Mouse (Mus musculus) liver, adult 2 months (tissue): Measurements from ENCODE around the gene Marf1. TPM values are rescaled to one million over a fixed set of nuclear protein-coding genes. Genes with fewer than 3 reads are reported as not detected.

ENCODE experiments used
- DNase-seq: peaks from one replicate; pipeline ENCODE4 v3.0.0-alpha.2; 2011; ENCODE audit warnings: low read depth, low spot score; ENCODE audit errors: extremely low read depth
- H3K27ac ChIP-seq: fragments of 200-500 bp; replicated peaks from 2 replicates; pipeline ENCODE4 v1.5.1; 2012; ENCODE audit warnings: low read depth, mild to moderate bottlenecking, control low read depth, inconsistent platforms, low read length; ENCODE audit not compliant: insufficient read depth
- H3K27me3 ChIP-seq: fragments of 200-500 bp; 2 replicates; pipeline ENCODE4 v1.6.1; 2012; ENCODE audit warnings: mild to moderate bottlenecking, moderate library complexity, low read length, inconsistent platforms; ENCODE audit not compliant: control insufficient read depth, insufficient read depth
- H3K36me3 ChIP-seq: fragments of 200-500 bp; 2 replicates; pipeline ENCODE4 v1.6.1; 2012; ENCODE audit warnings: low read length, inconsistent platforms; ENCODE audit not compliant: control insufficient read depth, insufficient read depth
- H3K4me1 ChIP-seq: fragments of 200-500 bp; 2 replicates; pipeline ENCODE4 v1.6.1; 2011; ENCODE audit warnings: low read length; ENCODE audit not compliant: control insufficient read depth, insufficient read depth
- H3K4me3 ChIP-seq: fragments of 200-500 bp; 2 replicates; pipeline ENCODE4 v1.5.1; 2011; ENCODE audit warnings: low read depth, mild to moderate bottlenecking, control low read depth, low read length, moderate library complexity; ENCODE audit not compliant: insufficient read depth
- H3K79me2 ChIP-seq: fragments of 200-500 bp; 2 replicates; pipeline ENCODE4 v1.6.1; 2012; ENCODE audit warnings: inconsistent platforms, mild to moderate bottlenecking, low read length, moderate library complexity; ENCODE audit not compliant: control insufficient read depth, insufficient read depth
- H3K9ac ChIP-seq: fragments of 200-500 bp; 2 replicates; pipeline ENCODE4 v1.6.1; 2012; ENCODE audit warnings: low read depth, mild to moderate bottlenecking, control low read depth, inconsistent platforms, low read length
- CTCF ChIP-seq: fragments of 200-500 bp; IDR thresholded peaks from 2 replicates; pipeline ENCODE4 v1.5.1; 2011; ENCODE audit warnings: low read depth, low read length, control low read depth
- POLR2A ChIP-seq: fragments of 200-500 bp; IDR thresholded peaks from 2 replicates; pipeline ENCODE4 v1.6.1; 2011; ENCODE audit warnings: low read length, control low read depth; ENCODE audit not compliant: insufficient read depth; ENCODE audit errors: extremely low read depth
- whole genome bisulfite sequencing: fragments of 180-500 bp; shearing (Covaris S2); methylation state at CpG from one replicate; pipeline ENCODE4 v1.1.7; 2018; 5-methylcytosine and 5-hydroxymethylcytosine counted together
- polyA plus RNA-seq: library from polyadenylated mRNA; depleted of rRNA; stranded (reverse); fragments of >200 nt; gene quantifications from 2 replicates; pipeline ENCODE4 v1.2.3, GENCODE M21; 2012
- total RNA-seq: library from RNA; depleted of rRNA; stranded (reverse); fragments of >200 nt; gene quantifications from 2 replicates; pipeline ENCODE4 v1.2.3, GENCODE M21; 2014

The Marf1 gene
- total and polyA plus RNA-seq, 2 experiments, result 11.3 to 26.4 TPM

DNA sequence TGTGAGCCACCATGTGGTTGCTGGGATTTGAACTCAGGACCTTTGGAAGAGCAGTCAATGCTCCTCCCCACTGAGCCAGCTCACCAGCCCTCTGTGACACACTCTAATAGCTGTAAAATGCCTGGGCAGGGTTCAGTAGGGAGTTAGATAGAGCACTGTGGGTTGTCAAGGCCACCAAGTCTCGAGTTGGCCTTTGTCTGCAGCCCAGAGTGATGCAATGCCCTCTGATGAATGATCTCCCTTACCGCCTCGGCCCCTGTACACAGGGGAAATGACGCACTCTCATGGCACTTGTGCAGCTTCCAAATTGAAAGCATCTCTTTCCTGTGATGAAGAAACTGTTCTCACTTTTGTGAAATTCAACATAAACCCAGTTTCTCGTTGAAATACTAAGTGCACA, 31.3 kb downstream of the Marf1 start:
- TF ChIP-seq CTCF, result no peak
- TF ChIP-seq POLR2A, result no peak
- no peak overlapping the region for H3K4me3 ChIP-seq
- peaks cover 5% of the 10 kb centered on the region; the same call in 1 of the 2 replicates for H3K4me1 ChIP-seq
- no peaks in the 10 kb centered on the region for H3K79me2 ChIP-seq
- peak; percentile 95 for DNase-seq
- H3K9ac ChIP-seq, result no peak overlapping the region
- no peaks in the 10 kb centered on the region for H3K27me3 ChIP-seq
- WGBS, result 21% methylated on average over 5 of the region's 5 CpGs
- H3K36me3 ChIP-seq, result peaks cover 77% of the 10 kb centered on the region
- H3K27ac ChIP-seq, result peak overlapping the region; percentile 54

DNA sequence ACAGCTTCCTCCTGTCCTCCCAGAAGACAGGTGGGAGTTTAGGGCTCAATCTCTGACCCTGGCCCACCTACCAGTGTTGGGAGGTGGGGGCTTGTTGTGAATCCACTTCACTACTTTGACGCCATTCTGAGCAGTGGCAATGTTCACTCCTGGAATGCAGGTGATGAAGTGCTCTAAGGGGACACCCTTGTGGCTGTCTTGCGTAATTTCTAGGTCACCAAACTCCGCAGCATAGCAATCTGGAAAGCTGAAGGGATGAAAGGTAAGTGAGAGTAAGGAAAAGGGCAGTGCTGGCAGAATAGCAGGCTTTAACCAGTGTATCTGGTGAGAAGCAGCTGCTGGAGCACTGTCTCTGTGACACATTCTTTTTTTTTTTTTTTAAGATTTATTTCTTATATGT, 31.8 kb downstream of the Marf1 start:
- Histone ChIP-seq H3K4me3 (no peak overlapping the region), H3K9ac (no peak overlapping the region), H3K4me1 (peaks cover 5% of the 10 kb centered on the region; the same call in 1 of the 2 replicates), H3K36me3 (peaks cover 75% of the 10 kb centered on the region), H3K27ac (peak overlapping the region; percentile 27), H3K79me2 (no peaks in the 10 kb centered on the region), H3K27me3 (no peaks in the 10 kb centered on the region)
- TF ChIP-seq CTCF, result no peak
- TF ChIP-seq POLR2A, result no peak
- WGBS, result 41% methylated on average over 3 of the region's 3 CpGs
- DNase-seq, result peak; percentile 67

DNA sequence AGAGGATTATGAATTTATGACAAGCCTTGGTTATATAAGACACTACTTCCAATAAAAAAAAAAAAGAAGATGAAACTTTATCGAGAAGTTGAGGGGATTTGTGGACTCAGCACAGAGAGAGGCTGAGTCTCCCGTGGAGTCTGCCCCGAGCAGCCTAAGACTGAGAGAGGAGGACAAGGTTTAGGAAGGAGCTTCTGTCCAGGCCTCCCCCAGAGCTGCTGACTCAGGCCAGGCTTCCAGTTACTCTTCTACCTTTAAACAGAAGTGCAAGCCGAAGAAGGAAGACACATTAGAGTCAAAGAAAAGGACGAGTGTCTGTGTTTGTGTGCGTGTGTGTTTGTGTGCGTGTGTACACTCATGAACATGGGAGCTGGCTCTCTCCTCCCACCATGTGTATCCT, 32.4 kb downstream of the Marf1 start:
- H3K9ac ChIP-seq, result no peak overlapping the region
- no peaks in the 10 kb centered on the region for H3K27me3 ChIP-seq
- H3K27ac ChIP-seq, result no peak overlapping the region; the same call in 1 of the 2 replicates
- H3K79me2 ChIP-seq, result no peaks in the 10 kb centered on the region
- H3K4me1 ChIP-seq, result peaks cover 5% of the 10 kb centered on the region; the same call in 1 of the 2 replicates
- 86% methylated on average over 7 of the region's 7 CpGs for WGBS
- H3K36me3 ChIP-seq, result peaks cover 75% of the 10 kb centered on the region
- DNase-seq, result no peak
- TF ChIP-seq POLR2A (no peak), CTCF (no peak)
- no peak overlapping the region for H3K4me3 ChIP-seq

DNA sequence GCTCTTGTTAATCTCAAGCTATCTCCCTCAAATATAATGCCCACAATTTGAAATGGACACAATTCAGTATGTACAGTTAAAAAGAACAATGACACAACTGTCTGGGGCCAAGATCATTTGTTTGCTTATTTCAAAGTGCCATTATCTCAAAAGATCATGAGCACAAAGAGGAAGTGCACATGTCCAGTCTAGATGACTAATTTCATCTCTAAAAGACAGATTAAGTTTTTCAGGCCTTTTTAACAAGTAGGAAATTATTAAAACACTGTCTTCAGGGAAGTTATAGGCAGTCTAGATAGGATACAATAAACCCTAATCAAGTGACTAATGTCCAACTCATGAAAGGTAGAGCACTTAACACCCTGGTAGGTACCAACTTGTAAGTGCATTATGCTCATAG, 34.2 kb downstream of the Marf1 start:
- Histone ChIP-seq H3K9ac (no peak overlapping the region), H3K36me3 (peaks cover 78% of the 10 kb centered on the region), H3K27ac (no peak overlapping the region), H3K79me2 (no peaks in the 10 kb centered on the region), H3K27me3 (no peaks in the 10 kb centered on the region), H3K4me1 (peaks cover 5% of the 10 kb centered on the region; the same call in 1 of the 2 replicates), H3K4me3 (no peak overlapping the region)
- DNase-seq, result no peak
- TF ChIP-seq CTCF (no peak), POLR2A (no peak)

DNA sequence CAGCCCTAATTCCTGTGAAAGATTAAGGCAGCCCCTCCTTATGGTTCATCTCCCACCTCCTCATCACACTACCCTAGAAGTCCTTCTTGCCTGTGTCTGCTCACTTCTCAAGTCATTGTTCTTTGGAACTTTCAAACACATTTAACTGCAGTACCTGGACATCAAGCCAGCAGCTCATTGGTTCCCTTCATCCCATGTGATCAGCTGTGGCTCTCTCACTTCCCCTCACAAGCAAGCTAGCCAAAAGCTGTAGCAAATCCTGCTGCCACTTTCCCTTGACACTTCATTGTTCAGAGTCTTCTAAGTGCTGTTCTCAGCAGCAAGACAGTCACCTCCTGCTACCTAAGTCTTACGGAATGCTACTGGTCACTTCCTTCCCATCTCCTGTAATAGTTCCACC, 37.9 kb downstream of the Marf1 start:
- Histone ChIP-seq H3K79me2 (no peaks in the 10 kb centered on the region), H3K27me3 (no peaks in the 10 kb centered on the region), H3K9ac (no peak overlapping the region), H3K4me1 (no peaks in the 10 kb centered on the region), H3K36me3 (peaks cover 93% of the 10 kb centered on the region), H3K27ac (no peak overlapping the region), H3K4me3 (no peak overlapping the region)
- TF ChIP-seq CTCF, result no peak
- TF ChIP-seq POLR2A, result no peak
- WGBS, result 90% methylated on average over 1 of the region's 1 CpGs
- no peak for DNase-seq

DNA sequence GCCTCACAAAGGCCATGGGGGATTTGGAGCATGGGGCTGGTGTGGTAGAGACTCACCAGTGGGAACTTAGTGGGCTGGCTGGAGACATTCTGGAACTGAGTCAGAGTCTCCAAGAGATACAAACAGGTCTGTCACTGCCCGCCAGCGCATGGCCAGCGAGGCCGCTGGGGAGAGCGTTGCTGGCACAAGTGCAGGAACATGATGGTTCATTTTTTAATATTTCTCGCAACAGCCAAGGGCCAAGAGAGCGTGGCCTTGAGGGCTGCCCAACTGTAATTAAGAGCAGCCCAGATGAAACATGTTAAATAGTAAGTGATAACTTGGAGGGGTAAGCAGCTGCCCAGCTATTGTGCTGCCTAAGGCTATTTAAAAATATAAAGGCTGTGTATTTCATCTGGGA, 38.4 kb downstream of the Marf1 start:
- H3K9ac ChIP-seq, result no peak overlapping the region
- peaks cover 92% of the 10 kb centered on the region for H3K36me3 ChIP-seq
- no peaks in the 10 kb centered on the region for H3K79me2 ChIP-seq
- H3K4me3 ChIP-seq, result no peak overlapping the region
- WGBS, result 95% methylated on average over 7 of the region's 7 CpGs
- H3K4me1 ChIP-seq, result no peaks in the 10 kb centered on the region
- TF ChIP-seq POLR2A, result no peak
- no peak for TF ChIP-seq CTCF
- no peaks in the 10 kb centered on the region for H3K27me3 ChIP-seq
- H3K27ac ChIP-seq, result no peak overlapping the region
- no peak for DNase-seq
